ENCODE assay signal across 7 mouse cellular contexts in the genomic region with DNA sequence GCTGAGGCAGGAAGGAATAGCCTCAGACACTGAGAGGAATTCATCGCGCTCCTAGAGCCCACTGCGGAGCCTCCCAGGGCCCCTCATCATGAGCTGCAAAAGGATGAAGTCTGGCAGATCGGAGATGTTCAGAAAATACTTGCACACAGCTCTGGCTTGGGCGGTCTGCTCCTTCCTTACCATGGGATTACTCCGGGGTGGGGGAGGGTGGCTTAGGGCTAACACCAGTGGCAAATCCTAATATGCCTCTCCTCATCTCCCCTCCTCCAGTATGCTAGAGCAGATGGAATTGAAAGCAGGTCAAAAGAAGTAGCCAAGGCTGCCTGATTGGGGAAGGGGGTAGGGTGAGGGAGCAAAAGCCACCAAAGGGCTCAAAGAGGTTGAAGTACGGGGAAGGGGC. TPM values are rescaled to one million over a fixed set of nuclear protein-coding genes. Genes with fewer than 3 reads are reported as not detected.
A peak's percentile ranks its signal among the peaks of the same experiment; 100 is the strongest.
DNase-seq lines count a peak whose midpoint lies in the region; ATAC-seq and TF ChIP-seq lines count a peak whose summit lies in the region.

No protein-coding gene starts in this region.

- H3K9ac ChIP-seq in lung, embryonic 14.5 days: no peak overlapping the region; the same call in 1 of the 2 replicates
- peak overlapping the region; percentile 77 for H3K9ac ChIP-seq in midbrain, embryonic 16.5 days (ENCODE audit: low read depth, low read length)

- peak; percentile 2 for DNase-seq in lung, embryonic 14.5 days
- DNase-seq in lung, postnatal 25 days (ENCODE audit: low spot score): no peak
- DNase-seq in cerebellum, postnatal 36 days: peak; percentile 35 to 37
- DNase-seq in hindbrain, embryonic 10.5 days (ENCODE audit: low spot score): peak; percentile 8
- DNase-seq in gastrocnemius, adult 18-20 months (ENCODE audit: low spot score): no peak
- no peak for DNase-seq in thymus, adult 18-20 months

- H3K4me2 ChIP-seq in lung, embryonic 14.5 days: peak overlapping the region; percentile 62
- peak overlapping the region; percentile 54 for H3K4me2 ChIP-seq in midbrain, embryonic 16.5 days (ENCODE audit: low read length)

- 21% methylated on average over 7 of the region's 7 CpGs for WGBS in lung, embryonic 14.5 days
- WGBS in hindbrain, embryonic 10.5 days: 16% methylated on average over 7 of the region's 7 CpGs
- WGBS in midbrain, embryonic 16.5 days: 20% methylated on average over 7 of the region's 7 CpGs

- H3K27ac ChIP-seq in lung, embryonic 14.5 days (ENCODE audit: low read depth): no peak overlapping the region
- H3K27ac ChIP-seq in hindbrain, embryonic 10.5 days: peak overlapping the region; percentile 84
- H3K27ac ChIP-seq in midbrain, embryonic 16.5 days (ENCODE audit: low read length): peak overlapping the region; percentile 85

- ATAC-seq in lung, embryonic 14.5 days (ENCODE audit: insufficient read depth): peak; percentile 52
- ATAC-seq in midbrain, embryonic 16.5 days: peak; percentile 49

- peak overlapping the region; percentile 38 for H3K4me3 ChIP-seq in lung, embryonic 14.5 days (ENCODE audit: low read depth, low read length)
- H3K4me3 ChIP-seq in hindbrain, embryonic 10.5 days: peak overlapping the region; percentile 55
- peak overlapping the region; percentile 57 for H3K4me3 ChIP-seq in midbrain, embryonic 16.5 days (ENCODE audit: low read depth, low read length)

- no peaks in the 10 kb centered on the region for H3K9me3 ChIP-seq in lung, embryonic 14.5 days (ENCODE audit: low read depth, low read length)
- no peaks in the 10 kb centered on the region for H3K9me3 ChIP-seq in hindbrain, embryonic 10.5 days
- no peaks in the 10 kb centered on the region for H3K9me3 ChIP-seq in midbrain, embryonic 16.5 days (replicated peaks; ENCODE audit: control insufficient read depth, low read length, poor library complexity, severe bottlenecking)

- H3K27me3 ChIP-seq in lung, embryonic 14.5 days (ENCODE audit: insufficient read depth, low read length): 0 out of 2 replicates have a peak, but pooled peaks cover 3% of the 10 kb centered on the region
- peaks cover 64% of the 10 kb centered on the region for H3K27me3 ChIP-seq in hindbrain, embryonic 10.5 days (ENCODE audit: insufficient read depth, poor library complexity, severe bottlenecking)
- H3K27me3 ChIP-seq in midbrain, embryonic 16.5 days (ENCODE audit: control insufficient read depth, insufficient read depth, low read depth, low read length): no peaks in the 10 kb centered on the region; the same call in 1 of the 2 replicates

- TF ChIP-seq CTCF in lung, embryonic 14.5 days (IDR thresholded peaks at IDR 0.05; ENCODE audit: low read depth): no peak

- H3K4me1 ChIP-seq in lung, embryonic 14.5 days (ENCODE audit: insufficient read depth): no peaks in the 10 kb centered on the region
- H3K4me1 ChIP-seq in hindbrain, embryonic 10.5 days (replicated peaks): peaks cover 12% of the 10 kb centered on the region
- H3K4me1 ChIP-seq in midbrain, embryonic 16.5 days (ENCODE audit: control insufficient read depth, insufficient read depth, low read length): peaks cover 3% of the 10 kb centered on the region; the same call in 1 of the 2 replicates

- H3K36me3 ChIP-seq in lung, embryonic 14.5 days (ENCODE audit: insufficient read depth): no peaks in the 10 kb centered on the region
- no peaks in the 10 kb centered on the region for H3K36me3 ChIP-seq in hindbrain, embryonic 10.5 days
- no peaks in the 10 kb centered on the region for H3K36me3 ChIP-seq in midbrain, embryonic 16.5 days (ENCODE audit: control insufficient read depth, insufficient read depth, low read length)

RNA-seq across cellular contexts. Expression of gene Tmem35a, which starts 1.7 kb away (rescaled TPM):
- 3.7 and 4.0 TPM in 2 replicates for polyA plus RNA-seq in lung, embryonic 14.5 days (2014; fragmentation: Nextera tagmentation; extraction: Ambion mirVana)
- 13.6 and 22.1 TPM in 2 replicates for polyA plus RNA-seq in hindbrain, embryonic 10.5 days (2016; fragmentation: Nextera tagmentation; extraction: Ambion mirVana)
- 126 TPM in 2 replicates for polyA plus RNA-seq in midbrain, embryonic 16.5 days (2015; fragmentation: Nextera tagmentation; extraction: Ambion mirVana)
- not detected for total RNA-seq in gastrocnemius, adult 18-20 months (2021)

RNA-seq across cellular contexts. Expression of gene Cenpi, which starts 11.1 kb away (rescaled TPM):
- polyA plus RNA-seq in lung, embryonic 14.5 days (2014; fragmentation: Nextera tagmentation; extraction: Ambion mirVana): 45.5 and 46.1 TPM in 2 replicates
- polyA plus RNA-seq in hindbrain, embryonic 10.5 days (2016; fragmentation: Nextera tagmentation; extraction: Ambion mirVana): 21.5 and 31.3 TPM in 2 replicates
- 3.9 and 6.1 TPM in 2 replicates for polyA plus RNA-seq in midbrain, embryonic 16.5 days (2015; fragmentation: Nextera tagmentation; extraction: Ambion mirVana)
- total RNA-seq in gastrocnemius, adult 18-20 months (2021): not detected

RNA-seq across cellular contexts. Expression of gene Trmt2b, which starts 20.0 kb away (rescaled TPM):
- 16.7 and 18.0 TPM in 2 replicates for polyA plus RNA-seq in lung, embryonic 14.5 days (2014; fragmentation: Nextera tagmentation; extraction: Ambion mirVana)
- polyA plus RNA-seq in hindbrain, embryonic 10.5 days (2016; fragmentation: Nextera tagmentation; extraction: Ambion mirVana): 6.3 and 7.6 TPM in 2 replicates
- polyA plus RNA-seq in midbrain, embryonic 16.5 days (2015; fragmentation: Nextera tagmentation; extraction: Ambion mirVana): 4.7 TPM in 2 replicates
- total RNA-seq in gastrocnemius, adult 18-20 months (2021): 10 to 100 TPM in 1 of 2 experiments, 1 to 10 TPM in 1; 8.3 to 12.3 TPM

Comparison
In these comparisons a context has a peak if more than half of its experiments do, and no peak if none do; other contexts are left out.
1. DNase-seq: peak in lung, embryonic 14.5 days (single experiment), cerebellum, postnatal 36 days (2 of 2) and hindbrain, embryonic 10.5 days (single experiment); none in lung, postnatal 25 days (single experiment), gastrocnemius, adult 18-20 months (single experiment) and thymus, adult 18-20 months (0 of 2).
2. Peak in every context shown above with its lines, with median percentiles within 50 percentile points of each other: H3K4me3 ChIP-seq.